Mouse (Mus musculus) liver, adult 2 months (tissue): ENCODE measurements around the gene Armcx6. TPM values are rescaled to one million over a fixed set of nuclear protein-coding genes. Genes with fewer than 3 reads are reported as not detected.
"Not testable (repeated sequence)": the region's sequence is repeated elsewhere in the genome, so short reads cannot be mapped to it uniquely, and the experiment has no call there.

Experiments
- DNase-seq: peaks from one replicate; pipeline ENCODE4 v3.0.0-alpha.2; 2011; ENCODE audit warnings: low read depth, low spot score; ENCODE audit errors: extremely low read depth
- H3K27ac ChIP-seq: fragments of 200-500 bp; replicated peaks from 2 replicates; pipeline ENCODE4 v1.5.1; 2012; ENCODE audit warnings: low read depth, mild to moderate bottlenecking, control low read depth, inconsistent platforms, low read length; ENCODE audit not compliant: insufficient read depth
- H3K27me3 ChIP-seq: fragments of 200-500 bp; 2 replicates; pipeline ENCODE4 v1.6.1; 2012; ENCODE audit warnings: mild to moderate bottlenecking, moderate library complexity, low read length, inconsistent platforms; ENCODE audit not compliant: control insufficient read depth, insufficient read depth
- H3K36me3 ChIP-seq: fragments of 200-500 bp; 2 replicates; pipeline ENCODE4 v1.6.1; 2012; ENCODE audit warnings: low read length, inconsistent platforms; ENCODE audit not compliant: control insufficient read depth, insufficient read depth
- H3K4me1 ChIP-seq: fragments of 200-500 bp; 2 replicates; pipeline ENCODE4 v1.6.1; 2011; ENCODE audit warnings: low read length; ENCODE audit not compliant: control insufficient read depth, insufficient read depth
- H3K4me3 ChIP-seq: fragments of 200-500 bp; 2 replicates; pipeline ENCODE4 v1.5.1; 2011; ENCODE audit warnings: low read depth, mild to moderate bottlenecking, control low read depth, low read length, moderate library complexity; ENCODE audit not compliant: insufficient read depth
- H3K79me2 ChIP-seq: fragments of 200-500 bp; 2 replicates; pipeline ENCODE4 v1.6.1; 2012; ENCODE audit warnings: inconsistent platforms, mild to moderate bottlenecking, low read length, moderate library complexity; ENCODE audit not compliant: control insufficient read depth, insufficient read depth
- H3K9ac ChIP-seq: fragments of 200-500 bp; 2 replicates; pipeline ENCODE4 v1.6.1; 2012; ENCODE audit warnings: low read depth, mild to moderate bottlenecking, control low read depth, inconsistent platforms, low read length
- CTCF ChIP-seq: fragments of 200-500 bp; IDR thresholded peaks from 2 replicates; pipeline ENCODE4 v1.5.1; 2011; ENCODE audit warnings: low read depth, low read length, control low read depth
- POLR2A ChIP-seq: fragments of 200-500 bp; IDR thresholded peaks from 2 replicates; pipeline ENCODE4 v1.6.1; 2011; ENCODE audit warnings: low read length, control low read depth; ENCODE audit not compliant: insufficient read depth; ENCODE audit errors: extremely low read depth
- WGBS: fragments of 180-500 bp; shearing (Covaris S2); methylation state at CpG from one replicate; pipeline ENCODE4 v1.1.7; 2018; 5-methylcytosine and 5-hydroxymethylcytosine counted together
- polyA plus RNA-seq: library from polyadenylated mRNA; depleted of rRNA; stranded (reverse); fragments of >200 nt; gene quantifications from 2 replicates; pipeline ENCODE4 v1.2.3, GENCODE M21; 2012; rRNA removed
- total RNA-seq: library from RNA; depleted of rRNA; stranded (reverse); fragments of >200 nt; gene quantifications from 2 replicates; pipeline ENCODE4 v1.2.3, GENCODE M21; 2014; rRNA removed

The Armcx6 gene
- total RNA-seq (0.55 and 0.87 TPM in 2 replicates), polyA plus RNA-seq (0.18 TPM in 1 of 2 replicates, not detected in the other)

GRCm38 (mm10) chrX:134750764-134751592, at the start of gene Armcx6:
Gene Armcx6 (minus strand): TSS chrX:134751417.
- H3K9ac ChIP-seq: peak within 1 kb of the TSS; percentile 31; the same call in 1 of the 2 replicates
- 1% methylated on average over 36 of the region's 36 CpGs for WGBS
- TF ChIP-seq CTCF (no peak), POLR2A (0 out of 2 replicates have a peak, but pooled peaks have one; percentile 9)
- H3K27me3 ChIP-seq: no peaks in the 10 kb centered on the region
- peak; percentile 33 for DNase-seq
- peak within 1 kb of the TSS; percentile 56 for H3K4me3 ChIP-seq
- H3K27ac ChIP-seq: no peak within 1 kb of the TSS
- no peaks in the 10 kb centered on the region for H3K4me1 ChIP-seq
- no peaks in the 10 kb centered on the region for H3K79me2 ChIP-seq
- no peaks in the 10 kb centered on the region for H3K36me3 ChIP-seq

GRCm38 (mm10) chrX:134787728-134788127, 36.5 kb upstream of the Armcx6 start:
- no peaks in the 10 kb centered on the region for H3K27me3 ChIP-seq
- no peak overlapping the region for H3K27ac ChIP-seq
- H3K79me2 ChIP-seq: no peaks in the 10 kb centered on the region
- no peak for DNase-seq
- H3K4me1 ChIP-seq: no peaks in the 10 kb centered on the region
- WGBS: 58% methylated on average over 4 of the region's 4 CpGs
- H3K4me3 ChIP-seq: no peak overlapping the region
- TF ChIP-seq CTCF (no peak), POLR2A (no peak)
- H3K9ac ChIP-seq: no peak overlapping the region
- H3K36me3 ChIP-seq: no peaks in the 10 kb centered on the region

GRCm38 (mm10) chrX:134763428-134764198, 12.4 kb upstream of the Armcx6 start:
- not testable (repeated sequence) for H3K4me1 ChIP-seq, H3K27me3 ChIP-seq, H3K4me3 ChIP-seq, H3K79me2 ChIP-seq, DNase-seq, H3K9ac ChIP-seq, H3K36me3 ChIP-seq, H3K27ac ChIP-seq
- WGBS: 54% methylated on average over 4 of the region's 4 CpGs

- Histone ChIP-seq H3K27ac (no peak overlapping the region), H3K79me2 (no peaks in the 10 kb centered on the region), H3K36me3 (no peaks in the 10 kb centered on the region), H3K27me3 (no peaks in the 10 kb centered on the region), H3K9ac (peak overlapping the region; percentile 92), H3K4me1 (no peaks in the 10 kb centered on the region), H3K4me3 (peak overlapping the region; percentile 93)
- no peak for DNase-seq
- WGBS: 13% methylated on average over 12 of the region's 13 CpGs
- no peak for TF ChIP-seq CTCF
- no peak for TF ChIP-seq POLR2A
These were observed 6.2 kb upstream of the Armcx6 start for GRCm38 (mm10) chrX:134757293-134757995.

GRCm38 (mm10) chrX:134756434-134757292, 5.4 kb upstream of the Armcx6 start, which contains the start of gene Armcx3:
Gene Armcx3 (plus strand): TSS chrX:134756595.
- no peak for TF ChIP-seq POLR2A
- no peak for TF ChIP-seq CTCF
- H3K4me3 ChIP-seq: peak within 1 kb of the TSS; percentile 93
- H3K36me3 ChIP-seq: no peaks in the 10 kb centered on the region
- under 1% methylated on average over 45 of the region's 46 CpGs for WGBS
- no peaks in the 10 kb centered on the region for H3K4me1 ChIP-seq
- H3K79me2 ChIP-seq: no peaks in the 10 kb centered on the region
- peak; percentile 58 for DNase-seq
- H3K27me3 ChIP-seq: no peaks in the 10 kb centered on the region
- peak within 1 kb of the TSS; percentile 92 for H3K9ac ChIP-seq
- peak within 1 kb of the TSS; percentile 70 for H3K27ac ChIP-seq
